Mouse (Mus musculus) T-helper 17 cell (primary cell): ENCODE results near the gene Ciz1.
"Not testable (repeated sequence)": the region's sequence is repeated elsewhere in the genome, so short reads cannot be mapped to it uniquely, and the experiment has no call there.

Source experiments
- in situ Hi-C, 2 experiments: fragments of 300-600 bp; cut with MboI, MseI; formaldehyde crosslinking; loops; 1 replicate in 1 of 2; 2 replicates in 1 of 2; pipeline ENCODE4 v1.15.1; 2025; ENCODE audit warnings: high pct_unique_total_duplicates in 2 of 2

Gene Ciz1

DNA sequence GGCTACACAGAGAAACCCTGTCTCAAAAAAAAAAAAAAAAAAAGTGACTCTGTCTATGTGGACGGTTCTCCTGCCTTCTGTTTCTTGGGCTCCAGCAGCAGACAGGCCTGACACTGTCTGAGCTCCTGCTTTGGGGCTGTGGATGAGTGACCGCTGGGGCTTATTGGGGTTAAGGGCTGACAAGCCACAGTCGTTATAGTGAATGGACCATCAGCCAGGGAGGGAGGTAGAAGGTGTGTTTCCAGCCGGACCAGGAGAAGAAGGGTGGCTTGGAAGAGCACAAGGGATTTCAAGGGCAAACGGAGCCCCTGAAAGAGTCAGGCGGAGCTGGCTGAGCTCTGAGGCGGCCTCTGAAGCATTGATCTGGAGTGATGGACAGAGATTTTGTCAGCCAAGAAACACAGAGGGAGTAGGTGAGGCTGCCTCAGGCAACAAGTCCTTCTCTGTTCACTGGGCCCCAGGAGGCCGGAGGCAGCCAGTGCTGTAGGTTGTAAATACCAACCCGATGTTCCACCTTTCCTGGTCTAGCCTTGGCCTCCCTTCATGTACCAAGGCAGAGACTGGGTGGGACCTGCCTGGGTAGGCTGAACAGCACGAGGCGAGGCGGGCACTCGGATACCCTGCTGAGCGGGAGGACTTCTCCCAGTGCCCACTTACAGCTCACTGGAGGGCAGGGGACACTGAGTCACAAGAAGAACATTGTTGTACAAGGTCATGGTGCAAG is 7.4 kb upstream of the Ciz1 start:
- in situ Hi-C loops = loop anchor here in 1 of 2 experiments (5.0 kb wide), 1 partner anchor 37 kb away; no protein-coding TSS in a partner anchor

- in situ Hi-C loops = loop anchor here in 1 of 2 experiments (5.0 kb wide), 1 partner anchor 40 kb away; no protein-coding TSS in a partner anchor
Measured at GRCm38 (mm10) chr2:32347019-32347418, 5.1 kb upstream of the Ciz1 start.

DNA sequence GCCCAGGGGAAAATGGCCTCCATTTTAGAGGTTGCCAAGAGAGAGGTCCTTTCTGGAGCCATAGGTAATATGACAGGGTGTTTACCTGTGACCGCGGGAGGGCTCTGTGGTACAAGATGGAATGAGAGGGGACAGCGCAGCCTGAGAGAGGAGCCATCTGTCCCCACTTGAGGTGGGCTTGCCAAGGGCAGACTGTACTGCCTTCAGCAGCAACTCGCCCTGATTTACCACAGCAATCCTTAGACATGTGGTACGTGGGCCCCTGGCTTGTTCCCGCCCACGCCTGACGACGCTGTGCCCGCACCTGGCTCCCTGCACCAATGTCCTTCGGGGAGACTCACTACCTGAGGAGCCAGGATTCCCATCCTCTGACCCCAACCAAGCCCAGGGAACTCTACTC is 3.8 kb upstream of the Ciz1 start:
- in situ Hi-C loops = loop anchor here in 1 of 2 experiments (5.0 kb wide), 1 partner anchor 41 kb away; no protein-coding TSS in a partner anchor

GRCm38 (mm10) chr2:32349625-32350255 is 2.4 kb upstream of the Ciz1 start:
- in situ Hi-C loops = loop anchor here in 1 of 2 experiments (5.0 kb wide), 1 partner anchor 42 kb away; no protein-coding TSS in a partner anchor

GRCm38 (mm10) chr2:32350471-32351051 is 1.6 kb upstream of the Ciz1 start:
- in situ Hi-C loops = no loop called here

DNA sequence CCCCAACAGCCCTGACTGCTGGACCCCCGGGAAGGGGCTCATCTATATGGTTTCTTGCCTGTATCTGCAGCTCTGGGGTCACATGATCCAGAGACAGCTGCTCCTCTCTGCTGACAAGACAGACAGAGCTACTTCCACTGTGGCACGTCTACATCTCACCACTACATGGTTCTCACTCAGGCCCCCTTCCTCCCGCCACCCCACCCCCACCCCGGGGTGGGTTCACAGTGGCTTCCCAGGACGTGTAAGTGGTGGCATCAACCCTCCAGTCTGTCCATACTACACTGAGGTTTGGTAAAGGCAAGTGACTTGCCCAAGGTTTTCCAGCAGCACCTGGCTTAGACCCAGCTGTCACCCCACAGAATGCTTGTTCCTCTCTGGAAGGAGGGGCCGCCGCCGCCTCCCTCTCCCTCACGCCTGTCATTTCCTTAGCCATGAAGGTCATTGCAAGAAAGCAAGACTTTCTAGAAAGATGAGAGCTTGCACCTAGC is 611 bp upstream of the Ciz1 start:
- in situ Hi-C loops = no loop called here

- in situ Hi-C loops = no loop called here
Measured at GRCm38 (mm10) chr2:32353007-32353542, 948 bp downstream of the Ciz1 start, which contains the start of gene Dnm1. Gene Dnm1, minus strand, starts transcription at chr2:32353338.

- in situ Hi-C loops = no loop called here
Measured at GRCm38 (mm10) chr2:32353836-32354235, 1.7 kb downstream of the Ciz1 start.

DNA sequence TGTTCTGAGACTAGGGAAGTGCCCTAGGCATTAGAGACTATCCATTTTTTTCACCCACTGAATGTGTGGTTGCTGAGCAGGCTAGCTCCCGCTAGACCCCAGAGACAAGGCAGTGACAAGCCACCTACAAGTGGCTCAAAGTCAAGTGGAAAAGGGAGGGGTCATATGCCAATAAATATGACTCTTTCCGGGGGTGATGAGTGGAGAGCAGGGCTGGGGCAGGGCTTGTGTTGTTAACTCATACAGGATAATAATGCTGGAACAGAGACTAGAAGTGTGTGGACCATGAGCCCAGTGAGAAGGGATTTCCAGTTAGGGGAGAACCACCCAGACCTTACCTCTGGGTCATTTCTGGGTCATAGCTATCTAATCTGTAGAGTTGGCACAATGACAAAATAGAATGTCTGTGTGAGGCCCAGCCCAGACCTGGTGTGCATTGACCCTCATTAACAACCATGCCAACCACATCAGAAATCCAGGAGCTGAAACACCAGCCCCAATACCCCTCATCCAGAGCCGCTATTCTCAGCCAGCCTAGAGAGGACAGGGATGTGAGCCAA is 2.3 kb downstream of the Ciz1 start:
- in situ Hi-C loops = no loop called here

DNA sequence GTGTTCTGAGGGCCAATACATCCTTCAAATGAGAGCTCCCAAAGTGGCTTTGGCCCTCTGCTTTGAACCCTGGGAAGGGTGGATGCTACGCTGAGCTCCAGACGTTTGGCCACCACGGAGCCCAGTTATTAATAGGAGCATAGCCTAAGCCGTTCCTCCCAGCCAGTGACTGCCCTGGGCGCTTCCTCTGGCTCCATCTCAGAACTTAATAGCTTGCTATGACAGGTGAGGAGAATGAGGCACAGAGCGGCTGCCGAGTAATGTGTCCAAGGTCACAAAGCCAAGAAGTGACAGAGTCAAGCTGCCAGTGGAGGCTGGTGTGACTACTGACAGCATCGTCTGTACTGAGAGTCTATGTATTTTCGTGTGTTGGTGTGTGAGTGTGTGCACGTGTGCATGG is 4.1 kb downstream of the Ciz1 start:
- in situ Hi-C loops = no loop called here

GRCm38 (mm10) chr2:32357710-32358109 is 5.6 kb downstream of the Ciz1 start:
- in situ Hi-C loops = no loop called here

DNA sequence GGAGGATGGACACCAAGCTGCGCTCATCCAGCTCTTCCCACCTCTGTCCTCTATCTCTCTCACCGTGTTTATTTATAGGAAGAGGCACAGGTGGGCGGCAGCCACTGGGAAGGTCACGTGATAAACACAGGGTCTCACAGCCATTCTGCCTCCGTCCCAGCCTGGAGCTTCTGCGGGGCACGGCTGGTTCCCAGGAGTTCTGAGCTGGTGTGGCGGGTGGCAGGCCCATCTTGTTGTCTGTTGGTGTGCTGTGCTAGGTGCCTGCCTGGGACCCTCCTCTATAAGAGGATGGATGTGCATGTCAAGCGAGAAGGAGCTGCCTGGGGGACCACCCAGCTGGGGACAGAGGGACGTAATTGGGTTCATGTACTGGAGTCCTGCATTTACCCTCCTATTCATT is 6.3 kb downstream of the Ciz1 start:
- in situ Hi-C loops = no loop called here

GRCm38 (mm10) chr2:32360741-32361140 is 8.6 kb downstream of the Ciz1 start:
- in situ Hi-C loops = no loop called here

- in situ Hi-C loops = no loop called here
Measured at GRCm38 (mm10) chr2:32361437-32361836, 9.3 kb downstream of the Ciz1 start.

DNA sequence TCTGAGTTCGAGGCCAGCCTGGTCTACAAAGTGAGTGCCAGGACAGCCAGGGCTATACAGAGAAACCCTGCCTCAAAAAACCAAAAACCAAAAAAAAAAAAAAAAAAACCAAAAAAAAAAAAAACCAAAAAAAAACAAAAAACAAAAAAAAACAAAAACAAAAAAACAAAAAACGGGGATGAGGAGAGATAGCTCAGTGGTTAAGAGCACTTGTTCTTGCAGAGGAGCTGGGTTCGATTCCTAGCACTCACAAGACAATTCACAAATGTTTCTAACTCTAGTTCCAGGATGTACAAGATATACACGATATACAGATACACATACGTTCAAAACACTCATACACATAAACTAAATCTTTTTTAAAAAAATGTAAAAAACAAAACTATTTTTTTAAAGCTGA is 10.1 kb downstream of the Ciz1 start:
- in situ Hi-C loops = not testable (repeated sequence)

GRCm38 (mm10) chr2:32362817-32363340 is 10.8 kb downstream of the Ciz1 start:
- in situ Hi-C loops = no loop called here

DNA sequence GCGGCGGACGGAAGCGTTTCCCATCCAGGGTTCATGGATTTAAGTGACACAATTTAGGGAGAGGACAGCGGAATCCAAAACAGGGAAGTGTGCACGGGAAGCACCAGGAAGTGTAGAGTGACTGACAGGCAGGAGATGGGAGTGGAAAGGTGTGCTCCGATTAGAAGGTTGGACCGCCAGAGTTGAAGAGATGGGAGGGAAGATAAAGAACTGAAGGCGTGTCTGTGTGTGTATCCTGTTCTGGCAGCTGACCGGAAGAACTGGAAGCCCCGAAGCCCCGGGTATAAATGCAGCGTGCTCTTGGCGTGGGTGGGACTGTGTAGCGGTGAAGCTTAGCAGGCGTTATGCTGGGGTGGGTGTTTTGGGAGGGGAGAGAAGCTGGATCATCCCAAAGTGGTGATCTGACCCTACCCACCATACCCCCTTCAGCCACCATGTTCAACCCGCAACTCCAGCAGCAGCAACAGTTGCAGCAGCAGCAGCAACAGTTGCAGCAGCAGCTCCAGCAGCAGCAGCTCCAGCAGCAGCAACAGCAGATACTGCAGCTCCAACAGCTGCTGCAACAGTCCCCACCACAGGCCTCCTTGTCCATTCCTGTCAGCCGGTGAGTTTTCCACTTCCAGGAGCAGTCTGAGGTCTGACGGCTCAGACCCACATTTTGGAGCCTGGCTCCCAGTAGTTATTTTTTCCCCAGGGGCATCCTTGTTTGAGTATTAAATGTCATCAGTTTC is 11.4 kb downstream of the Ciz1 start:
- in situ Hi-C loops = no loop called here

DNA sequence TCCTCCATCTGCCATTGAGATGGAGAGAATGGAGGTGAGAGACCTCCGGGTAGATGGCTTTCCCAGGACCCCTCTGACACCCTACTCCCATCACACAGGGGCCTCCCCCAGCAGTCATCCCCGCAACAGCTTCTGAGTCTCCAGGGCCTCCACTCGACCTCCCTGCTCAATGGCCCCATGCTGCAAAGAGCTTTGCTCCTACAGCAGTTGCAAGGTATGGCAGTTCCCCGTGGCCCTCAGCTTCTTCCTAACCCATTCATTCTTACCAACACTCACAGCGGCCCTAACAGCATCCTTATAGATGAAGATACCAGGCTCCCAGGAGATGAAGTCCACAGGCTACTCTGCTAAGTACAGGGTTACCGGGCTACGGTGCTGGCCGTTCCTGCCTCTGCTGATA is 12.0 kb downstream of the Ciz1 start:
- in situ Hi-C loops = no loop called here

- in situ Hi-C loops = no loop called here
Measured at GRCm38 (mm10) chr2:32367315-32367714, 15.2 kb downstream of the Ciz1 start.

- in situ Hi-C loops = no loop called here
Measured at GRCm38 (mm10) chr2:32374191-32374590, 22.1 kb downstream of the Ciz1 start.
